Mouse (Mus musculus) granulocyte monocyte progenitor cell, adult 5-6 weeks (primary cell): ENCODE measurements around the gene Rcvrn. TPM values are rescaled to one million over a fixed set of nuclear protein-coding genes. Genes with fewer than 3 reads are reported as not detected.

Source experiments
- ATAC-seq: replicated peaks from 2 replicates; pipeline ENCODE4 v1.8.0; 2016; ENCODE audit warnings: mild to moderate bottlenecking, moderate TSS enrichment, inconsistent platforms; ENCODE audit not compliant: poor library complexity, severe bottlenecking
- total RNA-seq, 2 experiments: library from RNA; stranded (forward) in 1 of 2; stranded (reverse) in 1 of 2; fragments of 200-712, 200-1000 nt in 1 of 2; fragments of >200 nt in 1 of 2; fragmentation: Nextera tagmentation in 1 of 2; gene quantifications; 2 replicates each; pipeline ENCODE4 v1.2.3; 2014 to 2017

Gene Rcvrn
- total RNA-seq, 2 experiments from 2014 or later, result not detected

DNA sequence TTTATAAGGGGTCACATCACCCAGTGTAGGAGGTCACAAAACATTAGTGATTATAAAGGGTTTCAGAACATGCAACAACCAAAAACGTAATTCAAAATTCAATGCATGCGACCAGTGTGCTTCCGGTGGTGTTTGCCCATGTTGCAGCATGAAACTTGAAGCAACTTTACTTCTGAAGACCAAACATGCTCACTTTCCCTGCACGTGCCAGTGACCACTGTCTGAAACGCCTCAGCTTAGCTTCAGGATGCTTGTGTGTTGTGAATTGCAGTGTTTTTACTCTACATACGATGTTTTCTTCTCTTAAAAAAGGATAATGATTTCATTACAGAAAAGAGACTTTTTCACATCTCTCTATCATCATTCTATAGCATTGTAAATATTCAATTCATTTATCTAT lies 43.2 kb downstream of the Rcvrn start:
- ATAC-seq, result no peak

DNA sequence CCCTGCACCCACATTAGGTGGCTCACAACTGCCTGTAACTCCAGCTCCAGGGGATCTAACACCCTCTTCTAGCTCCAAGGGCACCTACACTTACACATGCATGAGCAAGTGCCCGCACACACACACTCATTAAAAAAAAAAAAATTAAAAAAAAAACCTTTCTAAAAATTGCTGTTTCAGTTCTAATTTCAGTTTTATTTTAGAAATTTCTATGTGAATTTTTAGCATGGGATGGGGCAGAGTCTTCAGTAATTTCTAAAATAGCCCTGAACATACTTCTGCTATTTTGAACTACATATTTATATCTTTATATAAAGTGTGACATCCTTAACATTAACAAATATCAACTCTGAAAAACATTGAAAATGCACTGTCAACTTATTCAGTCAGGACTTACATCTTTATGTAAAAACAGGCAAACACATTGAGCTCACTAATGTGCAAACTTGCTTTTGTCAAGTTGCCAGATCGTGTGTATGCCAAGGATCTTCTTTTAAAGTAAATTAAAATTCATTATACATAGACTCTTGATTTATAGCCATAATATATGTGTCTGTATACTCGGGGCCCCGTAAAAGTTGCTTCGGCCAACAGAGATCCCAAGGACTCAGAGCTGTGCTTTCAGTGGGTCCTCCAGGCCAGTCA lies 43.8 kb downstream of the Rcvrn start:
- no peak for ATAC-seq

DNA sequence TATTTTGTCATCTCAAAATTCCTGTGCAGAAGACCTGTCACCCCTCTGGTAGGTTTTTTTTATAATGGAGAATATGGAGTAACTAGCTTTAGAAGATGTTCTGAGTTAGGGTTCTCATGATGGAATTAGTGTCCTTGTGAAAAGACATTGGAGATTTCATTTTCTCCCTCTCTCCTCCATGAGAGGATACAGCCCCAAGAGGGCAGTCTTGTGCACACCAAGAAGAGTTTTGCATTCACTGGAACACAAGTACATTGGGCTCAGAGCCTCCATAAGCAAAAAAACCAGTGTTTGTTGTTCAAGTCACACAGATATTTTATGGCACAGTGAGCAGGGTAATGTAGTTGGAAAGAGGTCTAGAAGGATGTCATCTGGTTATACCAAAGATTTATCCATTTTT lies 46.4 kb downstream of the Rcvrn start:
- ATAC-seq, result no peak

Other genes with a start within 250 kb of the Rcvrn start
- 17.3 and 18.8 TPM in 2 replicates for gene Gas7, start 239.9 kb upstream of the Rcvrn start, total RNA-seq (2014; fragmentation: Nextera tagmentation)
- 10.1 and 12.3 TPM in 2 replicates for gene Gas7, start 239.9 kb upstream of the Rcvrn start, total RNA-seq (2017)
- gene Glp2r, start 75.8 kb downstream of the Rcvrn start, total RNA-seq (2014; fragmentation: Nextera tagmentation), result not detected in 2 replicates
- gene Glp2r, start 75.8 kb downstream of the Rcvrn start, total RNA-seq (2017), result not detected in 2 replicates
- gene Gsg1l2, start 79.3 kb downstream of the Rcvrn start, total RNA-seq (2014; fragmentation: Nextera tagmentation), result not detected in 2 replicates
- gene Gsg1l2, start 79.3 kb downstream of the Rcvrn start, total RNA-seq (2017), result not detected in 2 replicates
- gene Dhrs7c, start 102.9 kb downstream of the Rcvrn start, total RNA-seq (2014; fragmentation: Nextera tagmentation), result 1.7 and 4.7 TPM in 2 replicates
- gene Dhrs7c, start 102.9 kb downstream of the Rcvrn start, total RNA-seq (2017), result not detected in 2 replicates
- not detected in 2 replicates for gene Usp43, start 226.8 kb downstream of the Rcvrn start, total RNA-seq (2014; fragmentation: Nextera tagmentation)
- not detected in 2 replicates for gene Usp43, start 226.8 kb downstream of the Rcvrn start, total RNA-seq (2017)